Mouse (Mus musculus) urinary bladder, postnatal 36 days (tissue): ENCODE measurements at regions not wholly inside any gene's neighbourhood (a gene's known extent, or its start where the extent isn't known, plus 50 kb on each side); places are given as distances from the start of the nearest gene placed in this dataset.

Experiments
- DNase-seq, 2 experiments: peaks; one replicate each; pipeline ENCODE4 v3.0.0; 2022; ENCODE audit warnings: low spot score in 2 of 2, mixed read lengths in 1 of 2

DNA sequence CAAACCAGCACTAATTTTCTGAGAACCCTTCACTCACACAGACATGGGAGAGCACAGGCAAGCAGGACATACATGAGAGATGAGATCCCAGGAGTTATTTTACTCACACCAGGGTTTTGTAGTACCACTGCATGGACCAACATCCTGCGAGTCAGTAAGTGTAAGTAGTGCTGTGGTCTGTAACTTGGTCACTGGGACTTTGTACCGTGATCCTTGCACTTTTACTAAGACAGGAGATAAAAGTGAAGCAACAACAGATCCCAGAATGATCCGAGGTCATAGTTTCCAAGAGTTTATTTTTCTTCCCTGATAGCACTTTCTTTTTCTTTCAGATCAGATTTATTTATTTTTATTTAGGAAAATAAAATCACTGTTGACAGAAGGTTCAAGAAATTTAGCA, 54.1 kb upstream of the Mtap start:
- no peak for DNase-seq

DNA sequence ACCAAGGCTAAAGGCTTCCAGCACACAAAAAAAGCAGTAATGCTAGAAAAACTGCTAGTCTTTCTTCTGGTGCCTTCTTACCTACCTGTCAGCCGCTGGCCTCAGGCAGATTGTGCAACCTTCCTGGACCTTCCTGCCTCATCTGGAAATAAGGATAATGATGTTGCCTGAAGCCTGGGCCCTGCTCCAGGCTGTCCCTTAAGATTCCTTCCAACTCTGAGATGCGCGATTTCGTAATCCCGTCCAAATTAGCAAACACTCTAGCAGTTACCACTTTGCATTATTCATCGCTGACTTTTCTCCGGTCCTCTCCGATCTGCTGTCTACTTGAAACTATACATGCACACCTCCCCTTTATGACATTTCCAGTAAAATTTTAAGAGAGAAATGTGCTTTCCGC, 58.4 kb upstream of the Mtap start:
- peak in 1 of 2 experiments; percentile 44 for DNase-seq

DNA sequence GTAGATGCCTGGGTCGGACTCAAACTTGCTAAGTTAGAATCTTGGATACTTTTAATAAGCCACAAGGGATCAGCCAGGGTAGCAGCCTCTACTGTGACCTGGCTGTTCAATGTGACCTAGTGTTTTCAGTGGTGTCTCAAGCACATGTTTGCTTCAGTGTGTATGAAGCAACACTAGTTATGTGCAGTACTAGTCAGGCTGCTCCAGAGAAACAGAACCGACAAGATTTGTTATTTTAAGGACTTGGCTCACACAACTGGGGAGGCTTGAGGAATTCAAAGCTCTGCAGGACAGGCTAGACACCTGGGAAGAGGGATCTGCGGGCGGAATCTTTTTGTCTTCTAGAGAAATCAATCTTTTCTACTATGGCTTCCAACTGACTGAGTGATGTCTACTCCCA, 62.2 kb upstream of the Mtap start:
- no peak for DNase-seq

DNA sequence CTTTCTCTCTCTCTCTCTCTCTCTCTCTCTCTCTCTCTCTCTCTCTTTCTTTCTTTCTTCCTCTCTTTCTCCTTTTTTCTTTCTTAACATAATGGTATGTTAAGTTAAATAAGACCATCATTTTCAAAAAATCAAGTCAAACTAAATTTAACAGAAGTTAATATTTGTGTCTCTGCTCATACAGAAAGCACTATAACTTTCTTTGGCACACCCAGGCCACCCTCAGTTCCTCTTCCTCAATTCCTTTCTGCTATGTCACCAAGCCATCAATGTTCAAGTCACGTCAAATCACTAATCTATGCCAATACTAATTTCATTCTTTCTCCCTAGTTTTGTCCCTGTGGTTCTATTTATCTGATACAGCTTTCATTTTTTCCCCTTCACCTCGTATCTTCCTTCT, 66.5 kb upstream of the Mtap start:
- no peak for DNase-seq

GRCm38 (mm10) chr4:89064401-89064800, 72.5 kb upstream of the Mtap start:
- DNase-seq, result no peak

GRCm38 (mm10) chr4:89062384-89062783, 74.5 kb upstream of the Mtap start:
- no peak for DNase-seq

- no peak for DNase-seq
Observed at GRCm38 (mm10) chr4:89061619-89062018, 75.3 kb upstream of the Mtap start.

DNA sequence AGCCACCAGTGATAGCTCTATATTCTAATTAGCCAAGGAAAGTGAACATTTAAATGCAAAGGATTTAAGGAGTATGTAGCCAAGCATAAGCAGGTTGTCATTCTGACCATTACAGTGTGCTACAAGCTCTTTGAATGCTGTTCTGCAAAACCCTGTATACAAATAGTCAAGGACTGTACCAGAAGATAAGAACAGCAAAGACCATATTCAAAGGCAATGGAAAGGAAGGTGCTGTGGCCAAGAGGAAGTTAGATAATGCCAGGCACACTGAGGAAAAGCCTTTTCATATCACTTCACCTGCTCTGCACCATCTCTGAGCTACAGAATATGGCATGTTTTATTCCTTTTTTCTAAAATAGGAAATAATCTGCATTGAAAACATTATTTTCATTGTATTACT, 79.3 kb upstream of the Mtap start:
- DNase-seq, result no peak

DNA sequence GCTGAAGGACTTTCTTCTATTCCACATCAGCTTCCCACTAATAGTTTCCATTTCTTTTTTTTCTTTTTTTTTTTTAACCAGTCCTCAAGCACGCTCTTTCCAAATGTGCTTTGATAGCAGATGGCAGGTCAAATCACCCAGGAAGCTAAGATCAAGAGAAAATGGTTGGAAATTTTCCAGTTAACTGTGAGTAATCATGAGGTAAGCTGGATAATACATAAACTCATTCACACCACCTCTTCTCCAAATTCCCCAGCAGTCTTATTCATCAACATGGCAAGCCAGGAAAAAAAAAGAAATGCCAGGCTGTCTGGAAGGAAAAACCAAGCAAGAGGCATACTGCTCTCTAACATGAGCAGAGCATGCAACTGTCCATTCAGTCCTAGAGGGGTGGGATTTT, 79.8 kb upstream of the Mtap start:
- no peak for DNase-seq

GRCm38 (mm10) chr4:89055969-89056368, 81.0 kb upstream of the Mtap start:
- DNase-seq, result peak in 1 of 2 experiments; percentile 16

- DNase-seq, result no peak
Observed at GRCm38 (mm10) chr4:89053606-89054005, 83.3 kb upstream of the Mtap start.

- DNase-seq, result no peak
Observed at GRCm38 (mm10) chr4:89051897-89052296, 85.0 kb upstream of the Mtap start.

GRCm38 (mm10) chr4:89050551-89051199, 86.2 kb upstream of the Mtap start:
- DNase-seq, result no peak

GRCm38 (mm10) chr4:89049592-89050440, 87.1 kb upstream of the Mtap start:
- DNase-seq, result no peak

- no peak for DNase-seq
Observed at GRCm38 (mm10) chr4:89044516-89044915, 92.4 kb upstream of the Mtap start.

GRCm38 (mm10) chr4:89043982-89044381, 92.9 kb upstream of the Mtap start:
- DNase-seq, result no peak

DNA sequence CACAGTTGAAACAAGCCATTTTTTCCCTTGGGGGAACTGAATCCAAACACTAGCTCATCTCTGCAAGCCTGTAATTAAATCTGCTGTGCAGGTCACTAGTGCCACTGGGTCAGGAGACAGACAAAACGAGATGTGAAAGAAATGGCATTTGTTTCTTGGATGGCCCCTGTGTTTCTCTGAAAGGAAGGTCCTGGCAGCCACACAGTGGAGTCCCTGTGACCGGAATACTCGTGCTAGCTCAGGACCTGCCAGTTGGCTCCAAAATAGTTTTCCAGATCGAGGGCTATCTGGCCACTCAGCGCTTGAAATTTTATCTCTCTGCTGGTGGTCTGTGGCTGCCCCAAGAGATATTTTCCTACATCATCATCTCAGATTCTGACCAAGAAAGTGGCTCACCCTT, 96.1 kb upstream of the Mtap start:
- DNase-seq, result no peak

DNA sequence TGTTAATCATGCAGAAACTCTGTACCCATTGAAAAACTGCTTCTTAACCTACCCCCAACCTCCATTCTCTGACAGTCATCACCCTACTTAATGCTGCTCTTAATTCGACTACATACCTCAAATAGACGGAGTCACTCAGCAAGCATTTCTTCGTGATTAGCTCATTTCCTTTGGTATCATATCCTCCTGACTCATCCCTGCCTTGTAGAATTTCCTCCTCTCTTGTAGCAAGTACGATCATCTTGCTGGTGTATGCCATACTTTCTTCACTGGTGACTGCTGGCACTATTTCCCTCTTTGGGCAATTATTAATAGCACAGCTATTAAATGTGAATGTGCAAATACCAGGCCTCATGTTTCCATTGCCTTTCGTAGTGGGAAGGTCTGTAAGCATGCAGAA, 98.0 kb upstream of the Mtap start:
- DNase-seq, result no peak

GRCm38 (mm10) chr4:89038135-89038534, 98.8 kb upstream of the Mtap start:
- DNase-seq, result no peak

DNA sequence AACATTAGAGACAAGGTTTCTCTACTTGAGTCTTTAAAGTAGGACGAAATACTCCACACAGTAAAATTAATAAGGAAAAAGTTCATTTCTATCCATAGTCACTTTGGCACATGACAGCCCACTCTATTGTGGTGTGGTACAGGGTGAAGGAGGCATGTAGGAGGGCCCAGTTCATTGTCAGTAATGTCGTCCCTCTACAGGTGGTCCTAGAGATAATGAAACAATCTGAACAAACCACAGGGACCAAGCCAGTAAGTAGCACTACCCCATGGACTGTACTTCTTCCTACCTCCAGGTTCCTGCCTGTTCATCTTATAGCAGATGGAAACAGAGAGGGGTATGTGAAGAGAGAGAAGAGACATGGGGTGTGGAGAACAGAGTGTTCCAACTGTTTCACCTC, 102.1 kb upstream of the Mtap start:
- DNase-seq, result no peak

GRCm38 (mm10) chr4:89034299-89034698, 102.6 kb upstream of the Mtap start:
- no peak for DNase-seq

DNA sequence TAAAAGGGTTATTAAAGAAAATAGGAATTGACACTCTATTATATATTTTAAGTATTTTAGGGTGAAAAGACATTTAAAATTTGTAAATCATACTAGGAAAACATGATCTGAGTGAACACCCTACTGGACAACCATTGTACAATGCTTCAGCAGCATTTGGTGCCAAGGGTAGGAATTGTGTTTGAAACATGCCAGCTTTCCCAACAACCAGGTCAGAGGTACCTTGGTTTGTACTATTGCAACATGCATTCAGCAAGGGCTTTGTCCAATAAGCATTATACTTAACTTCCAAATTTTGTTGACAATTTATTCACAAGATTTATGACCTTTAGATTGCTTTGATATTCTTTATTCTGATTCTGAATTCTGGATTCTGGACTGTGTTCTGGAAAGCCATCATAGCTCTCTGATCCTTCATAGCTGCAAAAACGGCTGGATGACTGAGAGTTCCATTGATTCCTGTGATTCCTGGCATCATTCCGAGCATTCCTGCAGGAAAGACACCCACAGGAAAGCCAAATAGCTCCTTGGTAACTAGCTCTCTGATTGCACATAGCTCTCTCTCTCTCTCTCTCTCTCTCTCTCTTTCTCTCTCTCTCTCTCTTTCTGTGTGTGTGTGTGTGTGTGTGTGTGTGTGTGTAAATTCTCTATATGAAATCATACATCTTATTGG, 124.1 kb upstream of the Mtap start:
- peak in 1 of 2 experiments; percentile 12 for DNase-seq

GRCm38 (mm10) chr4:89008561-89008960, 128.4 kb upstream of the Mtap start:
- no peak for DNase-seq
